9 mouse cellular contexts compared by ENCODE assay signal in genomic region chr6:137364681-137365080, GRCm38 (mm10).
A peak's percentile ranks its signal among the peaks of the same experiment; 100 is the strongest.
DNase-seq lines count a peak whose midpoint lies in the region; ATAC-seq lines count a peak whose summit lies in the region.
"Had no signal": no experiment of that assay in that cellular context is flagged by ENCODE, and none has a peak within 500 bp of the region (broad histone marks: within the 10 kb centered on the region; RNA-seq: fewer than 3 reads in every experiment).

No protein-coding gene starts in this region.

- H3K4me2 ChIP-seq in forebrain, embryonic 11.5 days (ENCODE audit: low read depth, low read length, severe bottlenecking): no peak overlapping the region
- H3K4me2 ChIP-seq in forebrain, embryonic 16.5 days (ENCODE audit: low read length): no peak overlapping the region
- H3K4me2 ChIP-seq in midbrain, embryonic 15.5 days: no peak overlapping the region

- H3K4me1 ChIP-seq in forebrain, embryonic 11.5 days (replicated peaks; ENCODE audit: control insufficient read depth, insufficient read depth, low read length): no peaks in the 10 kb centered on the region
- H3K4me1 ChIP-seq in forebrain, embryonic 10.5 days: peaks cover 6% of the 10 kb centered on the region
- H3K4me1 ChIP-seq in forebrain, embryonic 16.5 days (replicated peaks; ENCODE audit: control insufficient read depth, insufficient read depth, low read length): peaks cover 17% of the 10 kb centered on the region
- H3K4me1 ChIP-seq in midbrain, embryonic 15.5 days: peaks cover 21% of the 10 kb centered on the region; the same call in 1 of the 2 replicates

- H3K4me3 ChIP-seq in forebrain, embryonic 11.5 days (ENCODE audit: low read depth, low read length): no peak overlapping the region
- H3K4me3 ChIP-seq in forebrain, embryonic 10.5 days: no peak overlapping the region
- no peak overlapping the region for H3K4me3 ChIP-seq in forebrain, embryonic 16.5 days (replicated peaks; ENCODE audit: low read length)
- no peak overlapping the region for H3K4me3 ChIP-seq in midbrain, embryonic 15.5 days

- 79% methylated on average over 5 of the region's 5 CpGs for WGBS in forebrain, embryonic 11.5 days
- 89% methylated on average over 5 of the region's 5 CpGs for WGBS in forebrain, embryonic 10.5 days
- WGBS in forebrain, embryonic 16.5 days: 17% methylated on average over 5 of the region's 5 CpGs
- WGBS in midbrain, embryonic 15.5 days: 45% methylated on average over 5 of the region's 5 CpGs

- no peak overlapping the region for H3K9ac ChIP-seq in forebrain, embryonic 11.5 days (ENCODE audit: low read length)
- H3K9ac ChIP-seq in forebrain, embryonic 16.5 days (replicated peaks; ENCODE audit: low read depth, low read length): no peak overlapping the region
- no peak overlapping the region for H3K9ac ChIP-seq in midbrain, embryonic 15.5 days
- H3K9ac ChIP-seq: liver, embryonic 14.5 days had no signal

- H3K9me3 ChIP-seq in forebrain, embryonic 11.5 days (ENCODE audit: control insufficient read depth, low read length): no peaks in the 10 kb centered on the region
- no peaks in the 10 kb centered on the region for H3K9me3 ChIP-seq in forebrain, embryonic 10.5 days
- no peaks in the 10 kb centered on the region for H3K9me3 ChIP-seq in forebrain, embryonic 16.5 days (ENCODE audit: control insufficient read depth, low read length)
- no peaks in the 10 kb centered on the region for H3K9me3 ChIP-seq in midbrain, embryonic 15.5 days

- 0 out of 2 replicates have a peak, but pooled peaks have one; percentile 30 for ATAC-seq in forebrain, embryonic 11.5 days (replicated peaks; ENCODE audit: low FRiP score)
- peak; percentile 94 for ATAC-seq in forebrain, embryonic 16.5 days
- 0 out of 2 replicates have a peak, but pooled peaks have one; percentile 38 for ATAC-seq in midbrain, embryonic 15.5 days (replicated peaks)
- no peak for ATAC-seq in inflammation-experienced regulatory T-cells, adult 6 months

- DNase-seq in forebrain, embryonic 11.5 days (ENCODE audit: low spot score): no peak
- no peak for DNase-seq in forebrain, embryonic 10.5 days (ENCODE audit: extremely low spot score, low spot score)
- DNase-seq in MN1 (ENCODE audit: low spot score): peak; percentile 30
- peak; percentile 73 for DNase-seq in layer of hippocampus, adult 11-12 months (ENCODE audit: low spot score)
- no peak for DNase-seq in adrenal gland, postnatal 10 days

- H3K27ac ChIP-seq in forebrain, embryonic 11.5 days (ENCODE audit: low read depth, low read length): no peak overlapping the region
- no peak overlapping the region for H3K27ac ChIP-seq in forebrain, embryonic 10.5 days
- no peak overlapping the region for H3K27ac ChIP-seq in forebrain, embryonic 16.5 days (ENCODE audit: low read length)
- H3K27ac ChIP-seq in midbrain, embryonic 15.5 days: no peak overlapping the region
- H3K27ac ChIP-seq: liver, embryonic 14.5 days had no signal

- H3K36me3 ChIP-seq in forebrain, embryonic 11.5 days (ENCODE audit: control insufficient read depth, insufficient read depth, low read length): no peaks in the 10 kb centered on the region
- H3K36me3 ChIP-seq in forebrain, embryonic 10.5 days (replicated peaks): no peaks in the 10 kb centered on the region
- no peaks in the 10 kb centered on the region for H3K36me3 ChIP-seq in forebrain, embryonic 16.5 days (ENCODE audit: control insufficient read depth, insufficient read depth)
- H3K36me3 ChIP-seq in midbrain, embryonic 15.5 days (replicated peaks): no peaks in the 10 kb centered on the region

- H3K27me3 ChIP-seq in forebrain, embryonic 11.5 days (ENCODE audit: control insufficient read depth, insufficient read depth, low read length): no peaks in the 10 kb centered on the region
- no peaks in the 10 kb centered on the region for H3K27me3 ChIP-seq in forebrain, embryonic 10.5 days (ENCODE audit: poor library complexity, severe bottlenecking)
- 0 out of 2 replicates have a peak, but pooled peaks cover 2% of the 10 kb centered on the region for H3K27me3 ChIP-seq in forebrain, embryonic 16.5 days (replicated peaks; ENCODE audit: control insufficient read depth, insufficient read depth, low read length)
- H3K27me3 ChIP-seq in midbrain, embryonic 15.5 days (replicated peaks): no peaks in the 10 kb centered on the region

Comparison
In these comparisons a context has a peak if more than half of its experiments do, and no peak if none do; other contexts are left out.
1. DNase-seq: peak in MN1 (single experiment) and layer of hippocampus, adult 11-12 months (single experiment); none in forebrain, embryonic 11.5 days (single experiment), forebrain, embryonic 10.5 days (single experiment) and adrenal gland, postnatal 10 days (single experiment).